Mouse (Mus musculus): ENCODE results near the gene Sostdc1.

Sostdc1 gene

DNA sequence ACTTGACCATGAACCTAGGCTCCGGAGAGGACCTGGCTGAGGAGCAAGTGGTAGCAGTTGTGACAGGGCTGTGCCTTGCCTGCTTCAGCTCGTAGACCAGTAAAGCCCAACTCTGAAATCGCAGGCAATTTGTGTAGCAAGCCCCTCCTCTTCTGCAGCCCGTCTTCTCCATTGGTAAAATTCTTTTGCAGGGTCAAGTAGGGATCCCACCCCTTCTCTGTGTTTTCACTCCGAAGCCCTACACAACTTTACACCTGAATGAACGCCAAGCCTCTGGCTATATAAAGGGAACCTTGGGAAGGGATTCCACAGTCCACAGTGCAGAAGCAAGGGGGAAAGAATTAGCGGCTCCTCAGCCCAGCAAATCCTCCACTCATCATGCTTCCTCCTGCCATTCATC, at the start of gene Sostdc1:
Gene Sostdc1 (plus strand): TSS at position 224 of the 400 bp plus-strand sequence.
- no peak for DNase-seq

DNA sequence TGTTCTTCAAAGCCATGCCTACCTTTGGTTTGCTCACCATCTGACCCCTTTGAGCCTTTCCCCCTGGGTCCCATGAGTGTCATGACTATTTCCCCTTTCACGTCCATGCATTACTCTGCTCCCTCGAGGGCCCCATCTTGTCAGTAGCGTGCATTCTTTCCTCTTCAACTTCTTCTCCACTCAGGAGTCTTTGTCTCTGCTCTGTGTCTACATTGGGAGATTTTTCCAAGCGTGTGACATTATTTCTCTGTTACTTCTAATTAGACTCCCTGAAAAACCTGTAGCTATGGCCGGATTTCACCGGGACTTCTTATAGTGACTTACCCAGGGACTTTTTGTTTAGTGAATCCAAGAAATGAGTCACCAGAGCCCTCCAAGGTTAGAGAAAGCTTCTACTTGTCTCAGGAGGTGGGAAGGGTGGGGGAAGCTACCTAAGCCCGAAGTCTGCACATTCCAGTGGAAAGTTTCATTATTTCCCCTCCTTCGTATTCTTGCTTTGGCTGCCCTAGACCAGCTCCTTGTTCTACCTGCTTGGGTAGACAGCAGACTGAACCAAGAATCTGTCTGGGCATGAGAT, 46.2 kb upstream of the Sostdc1 start:
- DNase-seq, result no peak

DNA sequence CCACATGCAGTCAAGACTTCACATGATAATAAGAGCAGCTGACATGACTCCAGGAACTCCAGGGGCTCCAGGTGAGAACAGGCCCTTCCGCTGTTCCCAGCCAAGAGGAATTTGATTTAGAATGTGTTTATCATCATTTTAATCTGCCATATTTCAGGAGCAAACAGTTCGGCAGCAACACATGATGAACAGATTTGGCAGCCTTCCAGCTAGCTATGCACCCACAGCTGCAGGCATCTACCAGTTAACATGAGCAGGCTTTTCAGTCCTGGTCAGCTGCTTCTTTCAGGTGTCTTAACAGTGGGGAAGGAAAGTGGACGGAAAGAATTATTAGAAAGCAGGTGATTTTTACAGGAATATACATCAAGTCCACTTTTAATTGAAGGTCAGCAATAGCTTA, 39.1 kb upstream of the Sostdc1 start:
- no peak for DNase-seq

DNA sequence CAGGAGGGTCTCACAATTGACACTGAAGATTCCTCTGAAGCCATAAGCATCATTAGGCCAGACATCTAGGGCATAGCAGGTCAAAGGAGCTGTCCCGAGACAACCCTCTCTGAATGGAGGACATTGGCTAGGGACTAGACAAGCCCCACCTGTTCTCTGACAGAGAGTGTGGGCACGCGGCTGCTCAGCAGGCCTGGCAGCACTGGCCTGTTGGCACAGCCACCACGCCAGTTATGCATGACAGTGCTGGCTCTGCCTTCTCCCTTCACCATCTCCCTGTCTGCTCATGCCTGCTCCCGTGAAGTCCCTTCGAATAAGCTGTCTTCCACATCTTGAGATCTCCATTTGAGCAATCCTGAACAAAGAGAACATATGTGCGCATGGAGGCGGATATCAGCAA, 24.3 kb upstream of the Sostdc1 start:
- DNase-seq, result no peak

DNA sequence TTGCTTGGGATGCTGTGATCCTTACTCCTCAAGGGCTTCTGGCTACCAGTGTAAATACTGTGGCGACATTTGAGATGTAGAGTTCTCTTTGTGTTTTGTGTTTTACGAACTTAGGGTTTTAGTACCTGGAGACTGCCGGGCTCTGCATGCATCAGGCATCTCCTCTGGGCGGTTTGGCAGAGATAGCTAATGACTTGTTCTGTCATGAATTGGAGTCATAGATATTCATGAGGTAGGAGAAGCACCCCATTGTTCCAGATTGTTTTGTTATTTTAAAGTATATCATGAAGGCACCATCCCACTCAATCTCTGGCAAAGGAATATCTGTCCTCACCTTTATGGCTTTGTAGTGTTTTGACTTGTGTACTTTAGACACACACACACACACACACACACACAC, 23.5 kb upstream of the Sostdc1 start:
- no peak for DNase-seq

GRCm38 (mm10) chr12:36291346-36291745, 22.6 kb upstream of the Sostdc1 start:
- no peak for DNase-seq

DNA sequence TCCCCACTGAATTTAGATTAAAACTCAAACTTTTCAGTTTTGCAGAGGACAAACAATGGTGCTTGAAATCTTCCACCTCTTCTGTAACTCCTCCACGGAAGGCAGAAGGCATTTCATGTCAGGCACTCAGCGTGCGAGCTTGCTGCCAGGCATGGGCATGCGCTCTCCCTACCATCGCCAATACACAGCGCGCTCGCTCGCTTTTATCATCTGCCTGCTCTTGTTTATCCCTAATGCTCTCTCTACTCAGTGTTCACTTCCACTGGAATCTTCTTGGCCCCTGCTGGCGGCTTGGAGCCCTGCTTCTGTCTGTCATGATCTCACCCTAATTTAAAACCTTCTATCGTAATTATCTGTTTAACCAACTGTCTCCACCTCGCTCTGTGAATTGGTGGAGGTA, 11.6 kb upstream of the Sostdc1 start:
- DNase-seq, result no peak

DNA sequence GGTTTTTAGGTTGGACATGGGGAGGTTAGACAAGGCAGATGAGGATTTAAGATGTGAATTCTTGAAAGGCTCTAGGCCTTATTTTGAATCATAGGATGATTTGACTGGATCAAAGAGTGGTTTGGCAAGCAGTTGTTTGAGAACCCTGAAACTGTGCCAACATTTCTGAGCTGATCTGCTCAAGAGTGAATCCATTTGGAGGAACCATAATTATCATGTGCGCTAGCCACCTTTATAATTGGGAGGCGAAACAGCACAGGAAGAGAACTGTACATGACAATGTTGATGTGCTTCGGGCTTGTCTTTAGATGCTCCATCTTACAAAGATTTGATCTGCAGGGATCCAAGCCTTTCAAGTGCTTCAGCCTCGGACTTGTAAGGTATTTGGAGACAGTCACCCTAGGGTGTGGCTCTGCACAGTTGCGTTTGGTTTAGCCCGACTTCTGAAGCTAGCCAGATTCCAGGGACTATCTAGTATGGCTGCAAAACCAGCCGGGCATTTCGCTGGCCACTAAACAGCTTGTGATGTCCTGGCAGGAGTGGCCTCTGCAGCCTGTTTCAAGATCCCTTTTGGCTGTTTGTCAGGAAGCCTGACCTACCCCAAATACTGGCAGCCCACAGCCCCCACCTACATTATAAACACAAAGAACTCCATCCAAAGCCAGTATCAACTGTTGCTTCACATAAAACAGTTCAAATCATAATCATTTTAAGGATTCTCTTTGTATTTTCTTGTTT, 10.9 kb upstream of the Sostdc1 start:
- DNase-seq, result no peak

DNA sequence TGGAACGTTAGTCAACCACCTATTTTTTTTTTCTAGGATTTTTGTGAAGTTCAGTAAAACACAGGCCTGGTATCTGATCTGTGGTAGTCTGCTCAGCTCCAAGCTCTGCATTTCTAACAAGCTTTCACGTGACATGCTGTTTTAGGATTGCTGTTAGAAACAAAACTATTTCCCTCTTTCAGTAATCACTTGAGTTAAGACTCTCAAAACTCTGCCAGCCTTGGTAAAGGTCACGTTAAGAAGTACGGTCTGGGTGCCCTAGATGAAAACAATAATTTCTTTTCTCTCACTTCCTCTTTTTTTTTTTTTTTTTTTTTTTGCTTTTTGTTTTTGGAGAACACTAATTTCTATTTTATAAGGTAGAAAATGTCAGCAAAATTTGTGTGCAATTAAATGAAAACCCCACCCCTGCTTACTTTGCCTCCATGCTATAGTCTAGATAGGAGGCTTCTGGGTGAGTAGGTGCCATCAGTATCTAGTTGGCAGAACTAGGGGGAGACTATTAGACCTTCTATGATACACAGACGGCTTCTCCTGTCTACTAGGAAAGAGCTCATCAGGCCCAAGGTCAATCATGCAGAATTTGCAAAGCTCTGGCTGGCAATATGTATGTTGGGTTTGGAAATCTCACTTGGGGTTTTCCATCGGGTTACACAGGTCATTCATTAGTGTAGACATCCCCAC, 5.1 kb upstream of the Sostdc1 start:
- DNase-seq, result no peak

DNA sequence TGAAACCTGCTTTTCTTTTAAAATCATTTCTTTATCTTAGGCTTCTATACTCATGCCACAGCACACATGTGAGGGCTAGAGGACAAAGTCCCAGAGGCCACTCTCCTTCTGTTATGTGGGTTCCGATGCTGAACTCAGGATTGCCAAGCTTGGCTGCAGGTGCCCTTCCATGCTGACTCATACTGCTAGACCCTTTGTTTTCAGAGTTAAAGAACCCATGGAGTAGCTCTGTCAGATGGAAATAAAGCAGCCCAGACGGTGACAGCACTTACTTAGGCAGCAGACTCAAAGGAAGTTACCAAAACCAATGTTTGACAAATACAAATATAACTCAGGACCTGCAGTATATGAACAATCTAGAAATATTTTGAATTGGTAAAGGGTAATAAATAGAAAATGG, 924 bp upstream of the Sostdc1 start:
- DNase-seq, result no peak

DNA sequence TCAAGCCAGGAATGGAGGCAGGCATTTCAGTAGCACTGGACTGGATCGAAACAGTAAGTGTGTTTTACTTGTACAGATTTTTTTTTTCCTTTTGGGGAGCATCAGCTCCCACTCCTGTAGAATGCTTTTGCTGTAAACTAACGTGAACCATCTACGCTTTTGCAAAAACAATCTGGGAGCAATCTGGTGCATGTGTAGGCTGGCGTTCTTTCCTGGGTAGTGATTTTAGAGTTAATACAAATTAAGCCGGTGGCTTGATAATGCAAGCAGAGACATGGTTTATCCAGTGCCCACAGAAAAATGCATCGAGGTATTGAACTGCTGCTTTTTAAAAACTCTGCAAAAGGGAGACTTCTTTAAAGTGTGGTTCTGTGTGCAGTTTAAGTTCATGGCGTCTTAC, 507 bp downstream of the Sostdc1 start:
- no peak for DNase-seq

DNA sequence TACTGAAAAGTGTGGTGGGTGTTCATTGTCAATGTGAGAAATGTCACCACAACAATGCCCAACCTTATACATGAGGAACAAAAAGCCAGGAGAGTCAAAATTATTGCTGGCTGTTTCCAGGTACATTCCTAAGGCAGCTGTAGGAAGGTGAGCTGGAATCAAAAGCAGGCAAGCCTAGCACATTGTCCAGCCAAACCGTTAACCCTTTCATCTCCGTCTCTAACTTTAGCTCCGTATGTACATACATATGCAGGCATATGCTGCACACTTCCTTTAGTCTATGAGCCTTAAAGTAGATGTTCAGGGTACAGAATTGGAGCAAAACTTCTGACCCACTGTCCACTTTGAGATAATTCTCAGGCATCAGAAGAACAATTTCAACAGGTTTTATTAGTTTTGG, 1.6 kb downstream of the Sostdc1 start:
- no peak for DNase-seq

GRCm38 (mm10) chr12:36316056-36316455, 2.1 kb downstream of the Sostdc1 start:
- DNase-seq, result no peak

DNA sequence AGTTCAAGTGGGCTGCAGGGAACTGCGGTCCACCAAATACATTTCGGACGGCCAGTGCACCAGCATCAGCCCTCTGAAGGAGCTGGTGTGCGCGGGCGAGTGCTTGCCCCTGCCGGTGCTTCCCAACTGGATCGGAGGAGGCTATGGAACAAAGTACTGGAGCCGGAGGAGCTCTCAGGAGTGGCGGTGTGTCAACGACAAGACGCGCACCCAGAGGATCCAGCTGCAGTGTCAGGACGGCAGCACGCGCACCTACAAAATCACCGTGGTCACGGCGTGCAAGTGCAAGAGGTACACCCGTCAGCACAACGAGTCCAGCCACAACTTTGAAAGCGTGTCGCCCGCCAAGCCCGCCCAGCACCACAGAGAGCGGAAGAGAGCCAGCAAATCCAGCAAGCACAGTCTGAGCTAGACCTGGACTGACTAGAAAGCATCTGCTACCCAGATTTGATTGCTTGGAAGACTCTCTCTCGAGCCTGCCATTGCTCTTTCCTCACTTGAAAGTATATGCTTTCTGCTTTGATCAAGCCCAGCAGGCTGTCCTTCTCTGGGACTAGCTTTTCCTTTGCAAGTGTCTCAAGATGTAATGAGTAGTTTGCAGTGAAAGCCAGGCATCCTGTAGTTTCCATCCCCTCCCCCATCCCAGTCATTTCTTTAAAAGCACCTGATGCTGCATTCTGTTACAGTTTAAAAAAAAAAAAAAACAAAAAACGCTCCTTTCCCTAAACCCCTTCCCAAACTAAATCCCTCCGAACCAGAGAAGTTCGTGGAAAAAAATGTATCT, 3.3 kb downstream of the Sostdc1 start:
- DNase-seq, result peak; percentile 19

GRCm38 (mm10) chr12:36317820-36318135, 3.8 kb downstream of the Sostdc1 start:
- DNase-seq, result no peak

DNA sequence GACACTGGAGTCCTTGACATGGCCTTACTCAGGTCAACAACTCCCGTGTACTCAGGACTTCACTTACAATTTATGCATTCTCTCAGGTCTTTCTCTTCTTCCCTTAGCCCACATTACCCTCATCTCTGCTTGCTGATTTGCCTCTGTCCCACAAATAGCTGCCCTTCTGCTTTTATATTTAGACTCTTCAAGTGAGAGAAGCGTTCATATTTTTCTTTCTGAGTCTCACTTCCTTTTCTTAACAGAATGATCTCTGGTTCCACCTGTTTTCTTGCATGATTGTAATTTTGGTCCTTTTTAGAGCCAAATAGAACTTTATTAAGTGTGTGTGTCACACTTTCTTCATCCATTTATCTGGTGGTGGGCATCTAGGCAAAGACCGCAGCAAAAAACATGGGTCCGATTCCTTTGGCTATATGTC, 12.2 kb downstream of the Sostdc1 start:
- no peak for DNase-seq

- DNase-seq, result no peak
Measured at GRCm38 (mm10) chr12:36332676-36333075, 18.7 kb downstream of the Sostdc1 start.

- peak; percentile 9 for DNase-seq
Measured at GRCm38 (mm10) chr12:36333837-36334281, 19.9 kb downstream of the Sostdc1 start.

GRCm38 (mm10) chr12:36344131-36344530, 30.2 kb downstream of the Sostdc1 start:
- no peak for DNase-seq

- DNase-seq, result no peak
Measured at GRCm38 (mm10) chr12:36360064-36360463, 46.1 kb downstream of the Sostdc1 start.

DNA sequence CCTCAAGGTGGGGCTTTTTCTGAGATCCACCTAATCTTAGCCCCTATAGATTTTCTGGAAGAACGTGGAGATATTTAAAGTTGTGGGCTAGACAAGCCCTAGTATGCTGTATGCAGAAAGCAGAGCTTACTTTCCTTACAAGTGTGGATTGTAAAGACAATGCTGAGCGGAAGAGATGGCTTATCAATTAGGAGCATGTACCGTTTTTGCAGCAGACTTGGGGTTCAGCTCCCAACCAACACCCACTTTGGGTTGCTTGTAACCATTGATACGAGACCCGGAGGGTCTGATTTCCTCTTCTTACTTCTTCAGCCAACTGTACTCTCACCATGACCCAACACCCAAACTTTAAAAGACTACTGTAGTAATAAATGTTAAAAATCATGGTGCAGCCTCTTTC, 46.8 kb downstream of the Sostdc1 start:
- DNase-seq, result no peak

DNA sequence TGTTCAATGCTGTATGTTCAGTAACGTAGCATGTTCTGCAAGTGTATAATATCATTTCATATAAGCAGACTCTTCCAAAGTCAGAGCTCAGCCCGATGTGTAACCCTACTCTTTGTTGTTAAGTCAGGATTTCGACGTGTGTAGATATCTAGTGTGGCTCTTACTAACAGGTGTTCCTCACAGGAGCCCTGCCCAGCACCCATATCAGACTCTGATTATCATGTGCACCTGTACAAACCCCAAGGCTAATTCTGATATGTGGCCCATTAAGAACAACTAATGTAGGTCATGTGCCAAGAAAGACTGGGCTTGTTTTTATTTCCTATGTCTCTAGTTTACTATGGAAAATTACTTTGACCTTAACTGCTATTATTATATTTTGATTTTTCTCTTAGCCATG, 50.1 kb downstream of the Sostdc1 start:
- no peak for DNase-seq

All from right cerebral cortex, postnatal 14 days (tissue).